Mouse (Mus musculus) stomach, postnatal 0 days (tissue): ENCODE measurements at regions not wholly inside any gene's neighbourhood (a gene's known extent, or its start where the extent isn't known, plus 50 kb on each side); places are given as distances from the start of the nearest gene placed in this dataset.
"Not testable (repeated sequence)": the region's sequence is repeated elsewhere in the genome, so short reads cannot be mapped to it uniquely, and the experiment has no call there.

Source experiments
- ATAC-seq: fragments of 200-750 bp; cut with Nextera tagmentation; 2 replicates; pipeline ENCODE4 v1.8.0; 2017; ENCODE audit not compliant: low FRiP score, low TSS enrichment
- DNase-seq: peaks from one replicate; pipeline ENCODE4 v3.0.0-alpha.2; 2016; ENCODE audit warnings: low spot score
- H3K27ac ChIP-seq: fragments of 300-500 bp; sonication (generic); replicated peaks from 2 replicates; pipeline ENCODE4 v1.5.1; 2014; ENCODE audit warnings: mild to moderate bottlenecking, control low read depth
- H3K27me3 ChIP-seq: fragments of 300-500 bp; sonication (generic); 2 replicates; pipeline ENCODE4 v1.6.1; 2014; ENCODE audit warnings: low read length; ENCODE audit not compliant: control insufficient read depth, insufficient read depth
- H3K36me3 ChIP-seq: fragments of 300-500 bp; sonication (generic); 2 replicates; pipeline ENCODE4 v1.6.1; 2014; ENCODE audit warnings: low read length, mixed read lengths; ENCODE audit not compliant: control insufficient read depth, insufficient read depth
- H3K4me1 ChIP-seq: fragments of 300-500 bp; sonication (generic); replicated peaks from 2 replicates; pipeline ENCODE4 v1.6.1; 2014; ENCODE audit warnings: antibody characterized with exemption; ENCODE audit not compliant: control insufficient read depth, insufficient read depth
- H3K4me2 ChIP-seq: fragments of 300-500 bp; sonication (generic); replicated peaks from 2 replicates; pipeline ENCODE4 v1.6.1; 2014; ENCODE audit warnings: low read depth, mild to moderate bottlenecking, control low read depth, moderate library complexity
- H3K4me3 ChIP-seq: fragments of 300-500 bp; sonication (generic); 2 replicates; pipeline ENCODE4 v1.5.1; 2014; ENCODE audit warnings: low read depth, low read length, control low read depth
- H3K9ac ChIP-seq: fragments of 300-500 bp; sonication (generic); 2 replicates; pipeline ENCODE4 v1.6.1; 2014; ENCODE audit warnings: mild to moderate bottlenecking, low read length, control low read depth, mixed read lengths
- H3K9me3 ChIP-seq: fragments of 300-500 bp; sonication (generic); 2 replicates; pipeline ENCODE4 v1.6.1; 2016; ENCODE audit warnings: low read length; ENCODE audit not compliant: control insufficient read depth
- CTCF ChIP-seq: IDR thresholded peaks from 2 replicates; pipeline ENCODE4 v1.5.1; 2016; ENCODE audit warnings: antibody characterized with exemption, low read depth, mild to moderate bottlenecking, moderate library complexity
- EP300 ChIP-seq: optimal IDR thresholded peaks from 2 replicates; pipeline ENCODE3; 2016; ENCODE audit warnings: antibody characterized with exemption
- WGBS: fragments of 180-500 bp; shearing (Covaris S2); extraction: QIAGEN DNeasy Blood & Tissue Kit; methylation state at CpG from one replicate; pipeline ENCODE4 v1.1.7; 2014; 5-methylcytosine and 5-hydroxymethylcytosine counted together

- no peak overlapping the region for H3K4me3 ChIP-seq
- H3K4me1 ChIP-seq = no peaks in the 10 kb centered on the region
- no peak overlapping the region for H3K27ac ChIP-seq
- no peaks in the 10 kb centered on the region for H3K9me3 ChIP-seq
- DNase-seq (no peak), ATAC-seq (no peak)
- H3K4me2 ChIP-seq = no peak overlapping the region
- WGBS = 92% methylated on average over 7 of the region's 7 CpGs
- no peaks in the 10 kb centered on the region for H3K27me3 ChIP-seq
- TF ChIP-seq EP300 = no peak
- no peak for TF ChIP-seq CTCF
- H3K36me3 ChIP-seq = no peaks in the 10 kb centered on the region
- no peak overlapping the region for H3K9ac ChIP-seq
Observed at GRCm38 (mm10) chr5:51982780-51983179, 207.5 kb downstream of the Dhx15 start.

- no peak for DNase-seq
Observed at GRCm38 (mm10) chr5:51980901-51981300, 209.4 kb downstream of the Dhx15 start.

GRCm38 (mm10) chr5:51952499-51952898 is 237.8 kb downstream of the Dhx15 start:
- DNase-seq = no peak
- TF ChIP-seq EP300 (no peak), CTCF (no peak)
- ATAC-seq = no peak

More at GRCm38 (mm10) chr5:51980901-51981300, 209.4 kb downstream of the Dhx15 start:
- H3K4me3 ChIP-seq = no peak overlapping the region
- H3K27ac ChIP-seq = no peak overlapping the region
- no peaks in the 10 kb centered on the region for H3K27me3 ChIP-seq
- TF ChIP-seq EP300 = no peak
- no peak for TF ChIP-seq CTCF
- no peak overlapping the region for H3K9ac ChIP-seq
- 69% methylated on average over 5 of the region's 5 CpGs for WGBS
- no peak overlapping the region for H3K4me2 ChIP-seq
- ATAC-seq = no peak
- H3K9me3 ChIP-seq = no peaks in the 10 kb centered on the region
- no peaks in the 10 kb centered on the region for H3K36me3 ChIP-seq
- no peaks in the 10 kb centered on the region for H3K4me1 ChIP-seq

GRCm38 (mm10) chr5:51949996-51950395 is 240.3 kb downstream of the Dhx15 start:
- Histone ChIP-seq H3K4me1 (no peaks in the 10 kb centered on the region), H3K9me3 (no peaks in the 10 kb centered on the region), H3K27me3 (no peaks in the 10 kb centered on the region), H3K4me3 (no peak overlapping the region), H3K4me2 (no peak overlapping the region), H3K9ac (no peak overlapping the region), H3K36me3 (no peaks in the 10 kb centered on the region), H3K27ac (no peak overlapping the region)
- WGBS = 88% methylated on average over 5 of the region's 5 CpGs
- DNase-seq (no peak), ATAC-seq (no peak)
- TF ChIP-seq EP300 (no peak), CTCF (no peak)

More at GRCm38 (mm10) chr5:51952499-51952898, 237.8 kb downstream of the Dhx15 start:
- Histone ChIP-seq H3K4me3 (no peak overlapping the region), H3K9ac (no peak overlapping the region), H3K27ac (no peak overlapping the region), H3K4me2 (no peak overlapping the region), H3K36me3 (no peaks in the 10 kb centered on the region), H3K9me3 (no peaks in the 10 kb centered on the region), H3K27me3 (no peaks in the 10 kb centered on the region), H3K4me1 (no peaks in the 10 kb centered on the region)
- WGBS = 32% methylated on average over 5 of the region's 5 CpGs

DNA sequence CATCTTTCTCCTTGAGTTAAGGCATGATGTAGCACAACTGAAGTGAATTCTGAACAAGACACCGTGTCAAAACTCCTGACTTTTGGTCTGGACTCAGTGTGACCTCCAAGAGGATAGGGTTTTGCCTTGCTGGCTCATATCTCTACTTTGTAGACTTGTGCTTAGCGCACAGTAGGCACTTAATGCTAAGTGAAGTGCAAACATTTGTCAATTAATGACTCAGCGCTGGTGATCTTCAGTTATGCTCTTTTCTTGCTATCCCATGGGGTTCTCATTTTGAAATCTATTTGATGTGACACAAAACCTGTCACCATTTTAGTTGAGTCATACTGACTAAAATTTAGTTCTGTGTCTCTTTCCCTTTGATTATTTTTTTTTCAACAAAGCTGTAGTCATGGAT is 244.3 kb downstream of the Dhx15 start:
- Histone ChIP-seq H3K4me3 (no peak overlapping the region), H3K9ac (no peak overlapping the region), H3K9me3 (no peaks in the 10 kb centered on the region), H3K27me3 (no peaks in the 10 kb centered on the region), H3K27ac (no peak overlapping the region), H3K4me2 (no peak overlapping the region), H3K4me1 (no peaks in the 10 kb centered on the region), H3K36me3 (no peaks in the 10 kb centered on the region)
- TF ChIP-seq EP300 (no peak), CTCF (no peak)
- ATAC-seq (no peak), DNase-seq (no peak)
- 87% methylated on average over 3 of the region's 3 CpGs for WGBS

- H3K4me1 ChIP-seq, H3K4me2 ChIP-seq, H3K36me3 ChIP-seq, H3K4me3 ChIP-seq, H3K9me3 ChIP-seq, H3K9ac ChIP-seq, ATAC-seq, DNase-seq, H3K27ac ChIP-seq, H3K27me3 ChIP-seq: not testable (repeated sequence)
- WGBS = 47% methylated on average over 4 of the region's 4 CpGs
Observed at GRCm38 (mm10) chr5:51941925-51942291, 248.4 kb downstream of the Dhx15 start.
